Mouse (Mus musculus): ENCODE measurements at regions not wholly inside any gene's neighbourhood (a gene's known extent, or its start where the extent isn't known, plus 50 kb on each side); places are given as distances from the start of the nearest gene placed in this dataset.

GRCm38 (mm10) chr9:122629171-122629904, 117.8 kb upstream of the Topaz1 start:
- ATAC-seq (ENCODE audit: low FRiP score) (0 out of 2 replicates have a peak, but pooled peaks have one; percentile 35), DNase-seq (ENCODE audit: low spot score) (no peak)
- H3K9ac ChIP-seq = no peak overlapping the region
- no peaks in the 10 kb centered on the region for H3K9me3 ChIP-seq (ENCODE audit: control insufficient read depth, low read length)
- no peaks in the 10 kb centered on the region for H3K36me3 ChIP-seq (replicated peaks; ENCODE audit: control insufficient read depth, insufficient read depth)
- H3K4me1 ChIP-seq (replicated peaks; ENCODE audit: control insufficient read depth, insufficient read depth, low read length) = peaks cover 18% of the 10 kb centered on the region
- peaks cover 11% of the 10 kb centered on the region for H3K27me3 ChIP-seq (ENCODE audit: control insufficient read depth, insufficient read depth, low read length)
- 35% methylated on average over 18 of the region's 18 CpGs for WGBS
- H3K4me3 ChIP-seq (replicated peaks; ENCODE audit: low read length) = no peak overlapping the region
- no peak overlapping the region for H3K4me2 ChIP-seq (replicated peaks)
- H3K27ac ChIP-seq = no peak overlapping the region

- DNase-seq (ENCODE audit: low spot score) (no peak), ATAC-seq (ENCODE audit: low FRiP score) (no peak)
- H3K27ac ChIP-seq = 0 out of 2 replicates have a peak overlapping the region, but pooled peaks have one; percentile 16
- no peaks in the 10 kb centered on the region for H3K36me3 ChIP-seq (replicated peaks; ENCODE audit: control insufficient read depth, insufficient read depth)
- no peak overlapping the region for H3K9ac ChIP-seq
- no peak overlapping the region for H3K4me2 ChIP-seq (replicated peaks)
- WGBS = 71% methylated on average over 9 of the region's 9 CpGs
- peaks cover 34% of the 10 kb centered on the region for H3K4me1 ChIP-seq (replicated peaks; ENCODE audit: control insufficient read depth, insufficient read depth, low read length)
- H3K4me3 ChIP-seq (replicated peaks; ENCODE audit: low read length) = no peak overlapping the region
- H3K9me3 ChIP-seq (ENCODE audit: control insufficient read depth, low read length) = no peaks in the 10 kb centered on the region
- peaks cover 13% of the 10 kb centered on the region for H3K27me3 ChIP-seq (ENCODE audit: control insufficient read depth, insufficient read depth, low read length)
Measured at GRCm38 (mm10) chr9:122631793-122632192, 115.4 kb upstream of the Topaz1 start.

- H3K9me3 ChIP-seq (ENCODE audit: control insufficient read depth, low read length) = no peaks in the 10 kb centered on the region
- H3K4me2 ChIP-seq (replicated peaks) = no peak overlapping the region
- WGBS = 86% methylated on average over 1 of the region's 1 CpGs
Measured at GRCm38 (mm10) chr9:122633484-122633883, 113.7 kb upstream of the Topaz1 start.

GRCm38 (mm10) chr9:122635138-122635964, 111.8 kb upstream of the Topaz1 start:
- no peaks in the 10 kb centered on the region for H3K9me3 ChIP-seq (ENCODE audit: control insufficient read depth, low read length)
- H3K27ac ChIP-seq = peak overlapping the region; percentile 73
- DNase-seq (ENCODE audit: low spot score) = peak; percentile 89
- peaks cover 34% of the 10 kb centered on the region for H3K4me1 ChIP-seq (replicated peaks; ENCODE audit: control insufficient read depth, insufficient read depth, low read length)
- no peak overlapping the region for H3K4me2 ChIP-seq (replicated peaks)
- H3K36me3 ChIP-seq (replicated peaks; ENCODE audit: control insufficient read depth, insufficient read depth) = no peaks in the 10 kb centered on the region
- no peak overlapping the region for H3K9ac ChIP-seq
- H3K4me3 ChIP-seq (replicated peaks; ENCODE audit: low read length) = no peak overlapping the region
- WGBS = 22% methylated on average over 10 of the region's 10 CpGs
- H3K27me3 ChIP-seq (ENCODE audit: control insufficient read depth, insufficient read depth, low read length) = peaks cover 37% of the 10 kb centered on the region
- peak; percentile 87 for ATAC-seq (ENCODE audit: low FRiP score)

More at GRCm38 (mm10) chr9:122633484-122633883, 113.7 kb upstream of the Topaz1 start:
- H3K27me3 ChIP-seq (ENCODE audit: control insufficient read depth, insufficient read depth, low read length) = peaks cover 27% of the 10 kb centered on the region
- no peaks in the 10 kb centered on the region for H3K36me3 ChIP-seq (replicated peaks; ENCODE audit: control insufficient read depth, insufficient read depth)
- H3K27ac ChIP-seq = no peak overlapping the region
- no peak overlapping the region for H3K4me3 ChIP-seq (replicated peaks; ENCODE audit: low read length)
- no peak overlapping the region for H3K9ac ChIP-seq
- DNase-seq (ENCODE audit: low spot score) = no peak
- ATAC-seq (ENCODE audit: low FRiP score) = no peak
- peaks cover 34% of the 10 kb centered on the region for H3K4me1 ChIP-seq (replicated peaks; ENCODE audit: control insufficient read depth, insufficient read depth, low read length)

DNA sequence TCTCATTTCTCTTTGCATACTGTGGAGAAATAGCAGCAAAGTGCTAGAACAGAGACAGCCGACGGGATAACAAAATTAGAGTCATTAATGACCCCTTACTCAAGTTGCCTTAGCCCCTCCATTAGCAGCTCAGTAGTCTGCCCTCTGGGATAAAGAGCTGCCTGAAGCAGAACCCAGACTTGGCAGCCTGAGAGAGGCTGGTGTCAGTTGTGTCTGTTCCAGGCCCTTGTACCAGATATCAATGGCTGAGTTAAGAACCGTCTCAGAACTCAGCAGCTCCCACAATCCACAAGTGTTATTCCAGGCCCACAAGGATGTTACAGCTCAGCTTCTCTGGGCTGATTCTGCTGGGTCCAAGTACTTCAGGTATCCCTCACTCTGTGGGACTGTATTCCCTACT, 109.6 kb upstream of the Topaz1 start:
- H3K27ac ChIP-seq = no peak overlapping the region
- H3K4me1 ChIP-seq (replicated peaks; ENCODE audit: control insufficient read depth, insufficient read depth, low read length) = peaks cover 24% of the 10 kb centered on the region
- H3K36me3 ChIP-seq (replicated peaks; ENCODE audit: control insufficient read depth, insufficient read depth) = no peaks in the 10 kb centered on the region
- no peak overlapping the region for H3K4me2 ChIP-seq (replicated peaks)
- no peak for ATAC-seq (ENCODE audit: low FRiP score)
- H3K27me3 ChIP-seq (ENCODE audit: control insufficient read depth, insufficient read depth, low read length) = peaks cover 39% of the 10 kb centered on the region
- H3K9me3 ChIP-seq (ENCODE audit: control insufficient read depth, low read length) = no peaks in the 10 kb centered on the region
- no peak overlapping the region for H3K4me3 ChIP-seq (replicated peaks; ENCODE audit: low read length)
- DNase-seq (ENCODE audit: low spot score) = no peak
- no peak overlapping the region for H3K9ac ChIP-seq
- WGBS = 73% methylated on average over 3 of the region's 3 CpGs

GRCm38 (mm10) chr9:122639239-122639638, 107.9 kb upstream of the Topaz1 start:
- Histone ChIP-seq H3K4me1 (replicated peaks; ENCODE audit: control insufficient read depth, insufficient read depth, low read length) (peaks cover 19% of the 10 kb centered on the region), H3K27ac (no peak overlapping the region), H3K9me3 (ENCODE audit: control insufficient read depth, low read length) (no peaks in the 10 kb centered on the region), H3K4me2 (replicated peaks) (no peak overlapping the region), H3K9ac (no peak overlapping the region), H3K4me3 (replicated peaks; ENCODE audit: low read length) (no peak overlapping the region), H3K36me3 (replicated peaks; ENCODE audit: control insufficient read depth, insufficient read depth) (no peaks in the 10 kb centered on the region), H3K27me3 (ENCODE audit: control insufficient read depth, insufficient read depth, low read length) (peaks cover 28% of the 10 kb centered on the region)
- 89% methylated on average over 4 of the region's 4 CpGs for WGBS
- no peak for ATAC-seq (ENCODE audit: low FRiP score)
- no peak for DNase-seq (ENCODE audit: low spot score)

DNA sequence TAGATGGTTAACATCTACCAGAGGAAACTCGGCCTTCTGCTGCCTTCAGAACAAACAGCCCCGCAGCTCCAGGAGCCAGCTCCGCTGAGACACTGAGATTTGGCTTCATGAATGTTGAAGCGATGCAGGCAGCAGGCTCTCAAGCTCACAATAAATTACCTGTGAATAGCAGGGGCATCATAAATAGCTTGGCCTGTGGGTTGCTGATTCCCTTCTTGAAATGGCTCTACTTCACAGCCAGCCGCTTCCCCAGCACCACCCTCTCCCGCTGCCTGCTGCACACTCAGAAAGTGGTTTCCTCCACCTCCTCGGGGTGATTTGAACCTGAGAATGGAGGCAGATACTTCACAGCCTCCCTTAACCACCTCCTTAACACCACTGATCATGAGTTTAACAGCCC, 104.2 kb upstream of the Topaz1 start:
- no peak overlapping the region for H3K4me3 ChIP-seq (replicated peaks; ENCODE audit: low read length)
- no peaks in the 10 kb centered on the region for H3K36me3 ChIP-seq (replicated peaks; ENCODE audit: control insufficient read depth, insufficient read depth)
- H3K9ac ChIP-seq = no peak overlapping the region
- peaks cover 15% of the 10 kb centered on the region; the same call in 1 of the 2 replicates for H3K4me1 ChIP-seq (replicated peaks; ENCODE audit: control insufficient read depth, insufficient read depth, low read length)
- ATAC-seq (ENCODE audit: low FRiP score) (no peak), DNase-seq (ENCODE audit: low spot score) (no peak)
- H3K27ac ChIP-seq = no peak overlapping the region
- WGBS = 52% methylated on average over 7 of the region's 7 CpGs
- H3K4me2 ChIP-seq (replicated peaks) = no peak overlapping the region
- peaks cover 16% of the 10 kb centered on the region for H3K27me3 ChIP-seq (ENCODE audit: control insufficient read depth, insufficient read depth, low read length)
- H3K9me3 ChIP-seq (ENCODE audit: control insufficient read depth, low read length) = no peaks in the 10 kb centered on the region

GRCm38 (mm10) chr9:122645569-122645968, 101.6 kb upstream of the Topaz1 start:
- Histone ChIP-seq H3K9ac (no peak overlapping the region), H3K36me3 (replicated peaks; ENCODE audit: control insufficient read depth, insufficient read depth) (no peaks in the 10 kb centered on the region), H3K4me3 (replicated peaks; ENCODE audit: low read length) (no peak overlapping the region), H3K27me3 (ENCODE audit: control insufficient read depth, insufficient read depth, low read length) (no peaks in the 10 kb centered on the region; the same call in 1 of the 2 replicates), H3K4me1 (replicated peaks; ENCODE audit: control insufficient read depth, insufficient read depth, low read length) (peaks cover 15% of the 10 kb centered on the region; the same call in 1 of the 2 replicates), H3K9me3 (ENCODE audit: control insufficient read depth, low read length) (no peaks in the 10 kb centered on the region), H3K4me2 (replicated peaks) (no peak overlapping the region), H3K27ac (no peak overlapping the region)
- ATAC-seq (ENCODE audit: low FRiP score) (no peak), DNase-seq (ENCODE audit: low spot score) (no peak)
- 65% methylated on average over 5 of the region's 5 CpGs for WGBS

GRCm38 (mm10) chr9:122650862-122651261, 96.3 kb upstream of the Topaz1 start:
- H3K4me1 ChIP-seq (replicated peaks; ENCODE audit: control insufficient read depth, insufficient read depth, low read length) = peaks cover 9% of the 10 kb centered on the region; the same call in 1 of the 2 replicates
- no peak overlapping the region for H3K4me3 ChIP-seq (replicated peaks; ENCODE audit: low read length)
- ATAC-seq (ENCODE audit: low FRiP score) = no peak
- no peak overlapping the region for H3K9ac ChIP-seq
- no peak overlapping the region for H3K27ac ChIP-seq
- DNase-seq (ENCODE audit: low spot score) = no peak
- no peaks in the 10 kb centered on the region; the same call in 1 of the 2 replicates for H3K27me3 ChIP-seq (ENCODE audit: control insufficient read depth, insufficient read depth, low read length)
- H3K9me3 ChIP-seq (ENCODE audit: control insufficient read depth, low read length) = no peaks in the 10 kb centered on the region
- no peaks in the 10 kb centered on the region; the same call in 1 of the 2 replicates for H3K36me3 ChIP-seq (replicated peaks; ENCODE audit: control insufficient read depth, insufficient read depth)
- no peak overlapping the region for H3K4me2 ChIP-seq (replicated peaks)
- WGBS = 84% methylated on average over 3 of the region's 3 CpGs

Measured in hindbrain, embryonic 14.5 days (tissue).